Mouse (Mus musculus) thymus, adult 2 months (tissue): Measurements from ENCODE around the gene Pms1. TPM values are rescaled to one million over a fixed set of nuclear protein-coding genes. Genes with fewer than 3 reads are reported as not detected.
"Not testable (repeated sequence)": the region's sequence is repeated elsewhere in the genome, so short reads cannot be mapped to it uniquely, and the experiment has no call there.

Experiments
- DNase-seq: peaks from one replicate; pipeline ENCODE4 v3.0.0; 2021
- H3K27ac ChIP-seq: fragments of 200-500 bp; 2 replicates; pipeline ENCODE4 v1.5.1; 2012; ENCODE audit warnings: low read length, control low read depth; ENCODE audit not compliant: control insufficient read depth, insufficient read depth
- H3K27me3 ChIP-seq: fragments of 200-500 bp; 2 replicates; pipeline ENCODE4 v1.6.1; 2012; ENCODE audit warnings: mild to moderate bottlenecking, low read length, moderate library complexity, mixed read lengths; ENCODE audit not compliant: control insufficient read depth, insufficient read depth
- H3K36me3 ChIP-seq: fragments of 200-500 bp; 2 replicates; pipeline ENCODE4 v1.6.1; 2012; ENCODE audit warnings: mild to moderate bottlenecking, low read length, moderate library complexity; ENCODE audit not compliant: control insufficient read depth, insufficient read depth
- H3K4me1 ChIP-seq: fragments of 200-500 bp; replicated peaks from 2 replicates; pipeline ENCODE4 v1.6.1; 2012; ENCODE audit warnings: low read length; ENCODE audit not compliant: control insufficient read depth, insufficient read depth
- H3K4me3 ChIP-seq: fragments of 200-500 bp; 2 replicates; pipeline ENCODE4 v1.5.1; 2012; ENCODE audit warnings: mild to moderate bottlenecking, low read length, control low read depth, moderate library complexity; ENCODE audit not compliant: control insufficient read depth, insufficient read depth
- CTCF ChIP-seq: fragments of 200-500 bp; IDR thresholded peaks from 2 replicates; pipeline ENCODE4 v1.5.1; 2012; ENCODE audit warnings: mild to moderate bottlenecking, control low read depth, low read length, moderate library complexity, borderline replicate concordance; ENCODE audit not compliant: control insufficient read depth, poor library complexity, insufficient read depth; ENCODE audit errors: extremely low read depth
- POLR2A ChIP-seq: fragments of 200-500 bp; IDR thresholded peaks from 2 replicates; pipeline ENCODE4 v1.6.1; 2012; ENCODE audit warnings: mild to moderate bottlenecking, low read length, control low read depth, moderate library complexity; ENCODE audit not compliant: control insufficient read depth, poor library complexity, insufficient read depth; ENCODE audit errors: extremely low read depth
- WGBS: fragments of 180-500 bp; shearing (Covaris S2); methylation state at CpG from one replicate; pipeline ENCODE4 v1.1.7; 2018; 5-methylcytosine and 5-hydroxymethylcytosine counted together
- polyA plus RNA-seq: library from polyadenylated mRNA; depleted of rRNA; stranded (reverse); fragments of >200 nt; gene quantifications from 2 replicates; pipeline ENCODE4 v1.2.3, GENCODE M21; 2012

Gene Pms1
- polyA plus RNA-seq, 1 experiment = 5.2 TPM

- WGBS = 97% methylated on average over 5 of the region's 5 CpGs
- Histone ChIP-seq H3K27me3 (no peaks in the 10 kb centered on the region), H3K36me3 (peaks cover 2% of the 10 kb centered on the region), H3K4me3 (no peak overlapping the region), H3K27ac (no peak overlapping the region), H3K4me1 (no peaks in the 10 kb centered on the region)
- TF ChIP-seq POLR2A (no peak), CTCF (no peak)
- no peak for DNase-seq
These were observed 26.4 kb upstream of the Pms1 start for GRCm38 (mm10) chr1:53323254-53323653.

DNA sequence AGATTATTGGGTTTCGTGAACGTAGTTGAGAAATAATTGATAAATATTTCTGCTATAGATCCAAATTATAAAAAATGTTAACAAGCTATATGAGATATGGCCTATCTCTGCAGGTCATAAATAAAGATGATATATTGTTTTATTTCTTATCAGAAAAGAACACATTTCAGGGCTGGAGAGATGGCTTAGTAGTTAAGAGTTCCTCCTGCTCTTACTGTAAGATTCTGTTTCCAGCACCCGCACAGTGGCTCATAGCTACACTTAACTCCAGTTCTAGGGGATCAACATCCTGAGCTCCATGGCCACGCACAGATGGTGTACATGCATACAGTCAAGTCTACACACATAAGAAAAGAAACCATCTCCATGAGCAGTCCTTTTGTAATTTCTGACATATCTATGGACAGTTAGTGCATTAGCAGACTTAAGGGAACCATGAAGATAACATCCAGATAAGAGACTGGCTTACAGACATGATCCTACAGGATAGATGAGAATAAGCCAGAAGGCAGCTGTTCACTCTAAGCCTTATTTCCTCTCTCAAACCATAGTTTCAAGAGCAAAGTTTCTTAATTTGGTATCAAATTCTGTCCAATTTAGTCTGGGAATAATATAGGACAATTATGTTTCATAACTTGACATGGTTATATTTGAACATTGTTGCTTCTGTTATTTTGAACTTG, 25.0 kb upstream of the Pms1 start:
- Histone ChIP-seq H3K27me3 (no peaks in the 10 kb centered on the region), H3K4me1 (no peaks in the 10 kb centered on the region), H3K27ac (no peak overlapping the region), H3K36me3 (peaks cover 8% of the 10 kb centered on the region), H3K4me3 (no peak overlapping the region)
- no peak for DNase-seq
- TF ChIP-seq POLR2A = no peak
- no peak for TF ChIP-seq CTCF
- WGBS = 98% methylated on average over 4 of the region's 4 CpGs

DNA sequence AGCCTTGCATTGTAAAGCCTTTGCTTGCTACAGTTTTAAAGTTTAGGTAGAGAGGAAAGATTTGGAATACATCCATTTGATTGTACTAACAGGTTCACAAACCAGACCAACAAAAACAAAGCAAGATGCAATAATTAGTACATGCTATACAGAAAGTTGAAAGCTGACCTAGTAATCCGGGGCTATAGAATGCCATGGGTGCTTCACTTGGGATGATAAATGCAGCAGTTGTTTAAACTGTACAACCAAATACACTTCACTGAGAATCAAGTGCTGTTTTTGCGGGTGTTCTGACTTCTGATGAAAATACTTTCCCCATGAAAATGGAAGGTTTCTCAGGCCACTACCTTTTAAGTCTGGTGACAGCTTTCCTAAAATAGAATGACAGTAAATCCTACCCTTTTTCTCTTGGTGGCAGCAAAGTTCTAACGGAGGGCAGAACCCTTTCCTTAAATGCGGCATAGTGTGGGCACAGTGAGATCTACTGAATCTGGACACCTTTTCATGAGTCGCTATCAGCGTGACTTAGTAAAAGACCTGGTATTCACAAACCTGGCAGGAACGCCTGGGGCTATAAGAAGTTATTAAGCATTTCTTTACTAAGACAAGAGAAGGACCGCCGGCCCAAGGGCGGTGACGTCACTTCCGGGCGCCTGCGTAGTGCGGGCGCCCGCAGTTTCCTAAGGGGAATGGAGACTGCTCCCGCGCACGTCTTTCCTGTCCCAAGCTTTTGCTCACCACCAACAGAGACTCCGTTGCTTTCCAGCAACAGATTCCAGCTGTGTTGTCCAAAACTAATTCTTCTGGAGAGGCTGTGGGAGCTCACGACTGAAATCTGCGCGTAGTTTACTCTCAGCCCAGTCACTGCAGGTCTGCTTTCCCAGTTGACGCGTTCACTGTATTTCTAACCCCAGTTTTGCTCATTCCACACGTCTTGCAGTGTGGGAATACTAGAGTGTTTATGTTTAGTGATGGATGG, 16.5 kb upstream of the Pms1 start, which contains the start of gene Osgepl1:
Gene Osgepl1 (plus strand): TSS at position 636 of the 979 bp plus-strand sequence.
- Histone ChIP-seq H3K36me3 (peaks cover 8% of the 10 kb centered on the region), H3K27me3 (no peaks in the 10 kb centered on the region), H3K4me1 (no peaks in the 10 kb centered on the region), H3K4me3 (peak within 1 kb of the TSS; percentile 83), H3K27ac (peak within 1 kb of the TSS; percentile 9; the same call in 1 of the 2 replicates)
- DNase-seq = peak; percentile 82
- no peak for TF ChIP-seq CTCF
- TF ChIP-seq POLR2A = peak; percentile 51
- WGBS = 2% methylated on average over 27 of the region's 27 CpGs

- H3K27ac ChIP-seq = no peak overlapping the region
- no peaks in the 10 kb centered on the region for H3K27me3 ChIP-seq
- no peak for DNase-seq
- H3K36me3 ChIP-seq = peaks cover 16% of the 10 kb centered on the region; the same call in 1 of the 2 replicates
- no peak overlapping the region for H3K4me3 ChIP-seq
- no peaks in the 10 kb centered on the region for H3K4me1 ChIP-seq
- WGBS = 93% methylated on average over 4 of the region's 4 CpGs
- TF ChIP-seq POLR2A = no peak
- no peak for TF ChIP-seq CTCF
These were observed 3.7 kb upstream of the Pms1 start for GRCm38 (mm10) chr1:53300506-53300905.

DNA sequence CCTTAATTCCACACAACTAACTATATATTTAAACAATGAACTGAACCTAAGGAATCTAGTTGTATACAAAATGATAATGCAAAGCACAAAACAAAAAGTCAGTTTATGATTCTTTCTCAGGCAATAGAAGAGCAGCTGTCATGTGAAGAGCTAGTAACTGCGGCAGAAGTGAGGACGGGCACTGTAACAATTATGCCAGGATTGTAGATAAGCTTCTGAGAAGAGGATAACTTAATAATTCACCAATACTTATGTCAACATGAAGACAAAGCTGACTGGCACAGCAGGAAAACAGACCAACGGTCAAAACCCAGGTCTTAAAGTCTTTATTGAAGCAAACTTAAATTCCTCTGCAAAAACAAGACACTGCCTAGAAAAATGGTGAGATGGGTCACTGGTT, 5.6 kb downstream of the Pms1 start:
- no peak overlapping the region for H3K4me3 ChIP-seq
- H3K27ac ChIP-seq = no peak overlapping the region
- H3K36me3 ChIP-seq = no peaks in the 10 kb centered on the region
- TF ChIP-seq POLR2A (no peak), CTCF (no peak)
- 94% methylated on average over 3 of the region's 3 CpGs for WGBS
- no peak for DNase-seq
- H3K4me1 ChIP-seq = no peaks in the 10 kb centered on the region
- H3K27me3 ChIP-seq = no peaks in the 10 kb centered on the region

- TF ChIP-seq CTCF (no peak), POLR2A (no peak)
- Histone ChIP-seq H3K36me3 (no peaks in the 10 kb centered on the region), H3K4me1 (no peaks in the 10 kb centered on the region), H3K4me3 (no peak overlapping the region), H3K27ac (no peak overlapping the region), H3K27me3 (no peaks in the 10 kb centered on the region)
- DNase-seq = peak; percentile 8
These were observed 24.2 kb downstream of the Pms1 start for GRCm38 (mm10) chr1:53272646-53273045.

- TF ChIP-seq POLR2A (no peak), CTCF (no peak)
- Histone ChIP-seq H3K4me1 (no peaks in the 10 kb centered on the region), H3K27ac (no peak overlapping the region), H3K36me3 (no peaks in the 10 kb centered on the region), H3K4me3 (no peak overlapping the region), H3K27me3 (no peaks in the 10 kb centered on the region)
- no peak for DNase-seq
- WGBS = 100% methylated on average over 3 of the region's 3 CpGs
These were observed 26.9 kb downstream of the Pms1 start for GRCm38 (mm10) chr1:53269901-53270300.

GRCm38 (mm10) chr1:53264958-53265612, 31.7 kb downstream of the Pms1 start:
- not testable (repeated sequence) for H3K36me3 ChIP-seq, DNase-seq, H3K27ac ChIP-seq

More at GRCm38 (mm10) chr1:53264958-53265612, 31.7 kb downstream of the Pms1 start:
- H3K4me3 ChIP-seq, H3K4me1 ChIP-seq, H3K27me3 ChIP-seq: not testable (repeated sequence)
